Mouse (Mus musculus) lung, embryonic 16.5 days (tissue): ENCODE data around the gene Spsb3. TPM values are rescaled to one million over a fixed set of nuclear protein-coding genes. Genes with fewer than 3 reads are reported as not detected.

Experiments used
- ATAC-seq: fragments of 200-750 bp; cut with Nextera tagmentation; 2 replicates; pipeline ENCODE4 v1.8.0; 2017; ENCODE audit warnings: low read depth, mild to moderate bottlenecking, moderate library complexity
- H3K27ac ChIP-seq: fragments of 300-500 bp; sonication (generic); 2 replicates; pipeline ENCODE4 v1.5.1; 2014; ENCODE audit warnings: mild to moderate bottlenecking, control low read depth, low read length
- H3K27me3 ChIP-seq: fragments of 300-500 bp; sonication (generic); 2 replicates; pipeline ENCODE4 v1.6.1; 2014; ENCODE audit warnings: low read depth, low read length, mixed read lengths; ENCODE audit not compliant: control insufficient read depth, insufficient read depth
- H3K36me3 ChIP-seq: fragments of 300-500 bp; sonication (generic); 2 replicates; pipeline ENCODE4 v1.6.1; 2014; ENCODE audit warnings: low read length; ENCODE audit not compliant: control insufficient read depth, insufficient read depth
- H3K4me1 ChIP-seq: fragments of 300-500 bp; sonication (generic); replicated peaks from 2 replicates; pipeline ENCODE4 v1.6.1; 2014; ENCODE audit warnings: low read length, mixed read lengths; ENCODE audit not compliant: control insufficient read depth, insufficient read depth
- H3K4me2 ChIP-seq: fragments of 300-500 bp; sonication (generic); 2 replicates; pipeline ENCODE4 v1.6.1; 2014; ENCODE audit warnings: low read depth, low read length, control low read depth
- H3K4me3 ChIP-seq: fragments of 300-500 bp; sonication (generic); 2 replicates; pipeline ENCODE4 v1.5.1; 2014; ENCODE audit warnings: mild to moderate bottlenecking, low read length, control low read depth
- H3K9ac ChIP-seq: fragments of 300-500 bp; sonication (generic); 2 replicates; pipeline ENCODE4 v1.6.1; 2014; ENCODE audit warnings: low read length, control low read depth
- H3K9me3 ChIP-seq: fragments of 300-500 bp; sonication (generic); 2 replicates; pipeline ENCODE4 v1.6.1; 2016; ENCODE audit warnings: low read length; ENCODE audit not compliant: control insufficient read depth
- WGBS: fragments of 180-500 bp; shearing (Covaris S2); extraction: QIAGEN DNeasy Blood & Tissue Kit; methylation state at CpG from one replicate; pipeline ENCODE4 v1.1.7; 2014; 5-methylcytosine and 5-hydroxymethylcytosine counted together
- polyA plus RNA-seq: library from polyadenylated mRNA; unstranded; fragments of >200 nt; fragmentation: Nextera tagmentation; extraction: Ambion mirVana; gene quantifications from 2 replicates; pipeline ENCODE4 v1.2.1, GENCODE M21; 2015

Gene Spsb3
- polyA plus RNA-seq, 1 experiment from 2014 or later, result 41.1 TPM

DNA sequence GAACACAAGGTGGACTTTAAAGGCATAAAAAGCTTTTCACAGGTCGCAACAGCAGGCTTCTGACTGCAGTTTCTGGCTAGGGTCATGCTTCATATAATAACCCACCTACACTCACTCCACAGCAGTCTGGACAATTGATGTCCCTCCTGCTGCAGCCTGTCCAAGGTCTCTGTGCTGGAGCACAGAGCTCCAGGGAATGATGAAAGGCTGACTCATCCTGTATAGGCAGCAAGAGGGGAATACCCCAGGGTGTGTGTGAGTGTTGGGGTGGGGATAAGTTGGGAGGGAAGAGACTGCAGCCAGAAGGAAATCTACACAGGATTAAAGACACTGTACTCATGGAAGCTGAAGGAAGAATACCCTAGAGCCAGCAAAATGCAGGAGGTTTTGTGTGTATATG, 43.1 kb downstream of the Spsb3 start:
- peaks cover 9% of the 10 kb centered on the region for H3K36me3 ChIP-seq
- no peak for ATAC-seq
- no peak overlapping the region for H3K9ac ChIP-seq
- H3K4me2 ChIP-seq, result no peak overlapping the region
- no peaks in the 10 kb centered on the region for H3K9me3 ChIP-seq
- H3K27ac ChIP-seq, result no peak overlapping the region
- H3K27me3 ChIP-seq, result no peaks in the 10 kb centered on the region
- H3K4me1 ChIP-seq, result peaks cover 2% of the 10 kb centered on the region
- WGBS, result 80% methylated on average over 1 of the region's 1 CpGs
- no peak overlapping the region for H3K4me3 ChIP-seq

DNA sequence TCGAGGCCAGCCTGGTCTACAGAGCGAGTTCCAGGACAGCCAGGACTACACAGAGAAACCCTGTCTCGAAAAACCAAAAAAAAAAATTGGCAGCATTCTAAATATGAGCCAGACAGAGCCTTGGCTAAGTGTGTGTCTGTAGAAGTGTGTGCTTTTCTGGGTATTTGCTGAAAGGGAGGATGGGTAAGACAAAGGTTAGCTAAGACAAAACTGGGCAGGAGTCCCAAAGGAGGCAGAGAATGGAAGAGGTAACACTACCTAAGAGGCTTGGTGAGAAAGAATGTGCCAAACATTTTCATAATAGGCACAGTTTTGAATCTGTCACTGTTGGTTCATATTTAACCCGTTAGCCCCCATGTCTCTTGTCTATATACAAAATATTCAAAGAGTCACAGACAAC, 46.0 kb downstream of the Spsb3 start:
- Histone ChIP-seq H3K4me2 (no peak overlapping the region), H3K9me3 (no peaks in the 10 kb centered on the region), H3K27ac (no peak overlapping the region), H3K27me3 (no peaks in the 10 kb centered on the region), H3K4me3 (no peak overlapping the region), H3K4me1 (peaks cover 16% of the 10 kb centered on the region), H3K9ac (no peak overlapping the region), H3K36me3 (peaks cover 3% of the 10 kb centered on the region)
- WGBS, result 85% methylated on average over 4 of the region's 4 CpGs
- no peak for ATAC-seq

DNA sequence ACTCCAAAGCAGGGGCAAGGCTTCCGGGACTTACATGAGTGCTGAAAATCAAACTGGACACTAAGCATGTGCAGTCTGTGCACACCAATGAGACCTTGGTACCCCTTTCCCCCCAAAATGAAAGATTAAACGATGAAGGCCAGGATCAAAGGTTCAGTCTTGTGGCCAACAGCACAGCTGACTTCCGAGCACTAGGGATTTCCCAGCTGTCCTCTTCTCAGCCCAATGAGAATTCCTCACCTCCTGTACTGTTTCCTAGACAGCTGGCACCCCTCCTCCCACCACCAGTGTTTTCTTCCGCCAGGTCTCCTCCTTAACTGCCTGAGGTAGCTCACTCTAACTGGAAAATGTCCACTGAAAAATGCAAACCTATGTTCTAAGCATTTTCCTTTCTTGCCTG, 46.7 kb downstream of the Spsb3 start:
- Histone ChIP-seq H3K27ac (no peak overlapping the region), H3K9me3 (no peaks in the 10 kb centered on the region), H3K4me3 (no peak overlapping the region), H3K9ac (no peak overlapping the region), H3K36me3 (peaks cover 2% of the 10 kb centered on the region; the same call in 1 of the 2 replicates), H3K27me3 (no peaks in the 10 kb centered on the region), H3K4me2 (no peak overlapping the region), H3K4me1 (peaks cover 16% of the 10 kb centered on the region)
- no peak for ATAC-seq
- WGBS, result 69% methylated on average over 4 of the region's 4 CpGs

DNA sequence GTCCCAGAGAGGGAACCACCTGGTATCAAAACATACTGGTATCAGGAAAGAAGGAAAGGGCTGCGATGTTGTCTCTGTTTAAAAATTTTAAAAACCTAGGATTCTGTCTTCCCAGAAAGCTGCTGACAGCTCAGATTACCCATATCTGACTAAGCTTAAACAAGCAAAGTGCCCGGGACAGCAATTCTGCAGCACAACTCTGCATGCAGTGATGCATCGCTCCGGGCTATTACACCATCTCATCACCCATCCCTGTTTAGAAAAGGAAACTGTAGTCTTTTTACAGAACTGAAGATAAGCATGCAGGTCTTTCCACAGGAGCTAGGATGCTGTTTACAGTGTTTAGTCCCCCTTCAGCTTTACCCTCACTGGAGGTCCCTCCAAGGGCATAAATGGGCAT, 48.5 kb downstream of the Spsb3 start:
- Histone ChIP-seq H3K27ac (no peak overlapping the region), H3K4me3 (peak overlapping the region; percentile 99), H3K27me3 (no peaks in the 10 kb centered on the region), H3K4me1 (peaks cover 16% of the 10 kb centered on the region), H3K4me2 (peak overlapping the region; percentile 86), H3K9me3 (no peaks in the 10 kb centered on the region), H3K36me3 (peaks cover 2% of the 10 kb centered on the region; the same call in 1 of the 2 replicates), H3K9ac (peak overlapping the region; percentile 93)
- no peak for ATAC-seq
- 57% methylated on average over 4 of the region's 4 CpGs for WGBS

DNA sequence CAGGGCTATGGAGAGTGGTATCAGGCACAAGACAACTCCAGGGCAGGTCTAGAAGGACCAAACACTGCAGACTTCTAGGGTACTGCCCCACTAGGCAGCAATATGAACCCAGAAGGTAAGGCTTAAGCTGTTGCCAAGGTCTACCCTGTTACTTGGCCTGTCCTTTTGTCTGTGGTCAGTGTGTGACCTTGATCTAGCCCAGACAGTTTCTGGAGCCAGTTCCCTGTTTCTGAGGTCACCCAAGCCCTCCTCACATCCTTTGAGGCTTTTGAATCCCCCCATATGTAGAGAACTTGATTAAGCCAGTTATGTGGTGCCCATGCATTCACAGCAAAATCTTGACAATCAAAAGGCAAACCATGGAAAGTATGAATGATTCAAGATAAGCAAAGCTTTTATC, 49.2 kb downstream of the Spsb3 start:
- Histone ChIP-seq H3K27me3 (no peaks in the 10 kb centered on the region), H3K4me3 (peak overlapping the region; percentile 99), H3K36me3 (peaks cover 2% of the 10 kb centered on the region; the same call in 1 of the 2 replicates), H3K9me3 (no peaks in the 10 kb centered on the region), H3K4me2 (peak overlapping the region; percentile 86), H3K4me1 (peaks cover 16% of the 10 kb centered on the region), H3K9ac (peak overlapping the region; percentile 93), H3K27ac (no peak overlapping the region)
- no peak for ATAC-seq

DNA sequence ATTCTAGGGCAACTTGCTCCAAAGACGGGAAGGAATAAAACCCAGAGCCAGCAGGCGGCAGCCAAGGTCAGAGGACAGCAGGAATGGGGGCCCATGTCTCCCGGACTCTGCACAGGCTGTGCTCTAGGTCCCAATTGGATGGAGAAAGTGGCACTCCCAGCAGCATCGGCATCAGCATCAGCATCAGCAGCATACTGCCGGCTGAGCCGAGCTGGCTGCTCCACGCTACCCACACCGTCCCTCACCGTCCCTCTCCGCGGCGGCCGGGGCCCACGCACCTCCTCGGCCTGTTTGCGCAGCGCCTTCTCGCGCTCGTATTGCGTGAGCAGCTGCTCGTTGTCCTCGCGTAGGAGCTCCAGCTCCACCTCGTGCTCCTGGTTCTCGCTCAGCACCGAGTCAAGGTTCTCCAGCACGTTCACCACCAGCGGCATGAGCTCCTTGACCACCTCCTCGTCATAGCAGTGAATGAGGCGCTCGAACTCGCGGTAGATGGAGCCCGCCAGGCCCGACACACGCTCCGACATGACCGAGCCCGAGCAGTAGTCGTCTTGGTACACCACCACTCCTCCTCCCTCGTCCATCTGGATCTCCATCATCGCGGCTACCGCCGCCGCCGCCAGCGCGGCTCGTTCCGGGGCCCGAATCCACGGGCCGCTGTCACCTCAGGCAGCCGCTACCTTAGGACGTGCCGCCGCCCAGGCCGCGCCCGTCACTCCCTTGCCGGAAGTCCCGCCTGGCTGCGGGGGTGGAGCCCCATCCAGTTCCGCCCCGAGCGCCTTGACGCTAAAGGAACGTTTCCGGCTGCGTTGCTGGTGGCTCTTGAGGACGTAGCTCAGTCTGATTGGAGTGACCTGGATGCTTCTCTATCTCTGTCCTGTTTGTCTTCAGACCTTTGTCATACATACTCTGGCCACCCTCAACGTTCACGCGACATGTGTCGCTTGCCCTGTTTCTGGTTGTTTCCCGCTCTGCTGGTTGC, 50.1 kb downstream of the Spsb3 start, which contains the start of gene Mapk8ip3:
Gene Mapk8ip3 (minus strand): TSS at position 719 of the 979 bp plus-strand sequence.
- H3K4me2 ChIP-seq, result peak within 1 kb of the TSS; percentile 86
- H3K27ac ChIP-seq, result peak within 1 kb of the TSS; percentile 85
- H3K27me3 ChIP-seq, result no peaks in the 10 kb centered on the region
- H3K4me1 ChIP-seq, result peaks cover 16% of the 10 kb centered on the region
- ATAC-seq, result peak; percentile 99
- H3K4me3 ChIP-seq, result peak within 1 kb of the TSS; percentile 99
- no peaks in the 10 kb centered on the region for H3K9me3 ChIP-seq
- peak within 1 kb of the TSS; percentile 93 for H3K9ac ChIP-seq
- H3K36me3 ChIP-seq, result no peaks in the 10 kb centered on the region
- WGBS, result under 1% methylated on average over 76 of the region's 78 CpGs

DNA sequence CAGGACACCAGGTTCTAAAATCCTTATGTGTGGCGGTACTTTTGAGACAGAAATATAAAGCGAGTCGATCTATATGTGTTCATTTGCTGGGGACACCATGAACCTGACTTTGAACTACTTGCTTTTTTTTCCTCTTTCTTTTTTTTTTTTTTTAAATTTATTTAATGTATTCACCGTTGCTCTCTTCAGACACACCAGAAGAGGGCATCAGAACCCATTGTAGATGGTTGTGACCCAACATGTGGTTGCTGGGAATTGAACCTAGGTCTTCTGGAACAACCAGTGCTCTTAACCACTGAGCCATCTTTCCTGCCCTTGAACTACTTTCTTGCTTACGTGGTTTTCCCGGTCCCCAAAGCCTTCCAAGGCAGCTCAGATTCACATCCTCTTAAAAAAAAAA, 50.8 kb downstream of the Spsb3 start:
- H3K9ac ChIP-seq, result peak overlapping the region; percentile 93
- peak overlapping the region; percentile 86 for H3K4me2 ChIP-seq
- H3K36me3 ChIP-seq, result no peaks in the 10 kb centered on the region
- peak overlapping the region; percentile 99 for H3K4me3 ChIP-seq
- no peak for ATAC-seq
- WGBS, result 40% methylated on average over 6 of the region's 6 CpGs
- no peaks in the 10 kb centered on the region for H3K27me3 ChIP-seq
- H3K4me1 ChIP-seq, result peaks cover 16% of the 10 kb centered on the region
- no peaks in the 10 kb centered on the region for H3K9me3 ChIP-seq
- peak overlapping the region; percentile 85 for H3K27ac ChIP-seq

Other genes with a start within 250 kb of the Spsb3 start
- gene Slc9a3r2, start 236.3 kb upstream of the Spsb3 start, polyA plus RNA-seq, result 95.5 and 98.1 TPM in 2 replicates
- 1.1 and 2.3 TPM in 2 replicates for gene Npw, start 228.2 kb upstream of the Spsb3 start, polyA plus RNA-seq
- gene Zfp598, start 217.0 kb upstream of the Spsb3 start, polyA plus RNA-seq, result 15.0 and 18.1 TPM in 2 replicates
- gene Syngr3, start 196.7 kb upstream of the Spsb3 start, polyA plus RNA-seq, result 1.5 and 1.9 TPM in 2 replicates
- 37.2 and 41.9 TPM in 2 replicates for gene Gfer, start 190.5 kb upstream of the Spsb3 start, polyA plus RNA-seq
- 4.2 and 4.8 TPM in 2 replicates for gene Noxo1, start 190.4 kb upstream of the Spsb3 start, polyA plus RNA-seq
- 66.9 and 67.9 TPM in 2 replicates for gene Tbl3, start 179.0 kb upstream of the Spsb3 start, polyA plus RNA-seq
- gene Rnf151, start 168.6 kb upstream of the Spsb3 start, polyA plus RNA-seq, result 0.35 TPM in 1 of 2 replicates, not detected in the other
- 1,342 and 1,356 TPM in 2 replicates for gene Rps2, start 168.5 kb upstream of the Spsb3 start, polyA plus RNA-seq
- gene Ndufb10, start 162.2 kb upstream of the Spsb3 start, polyA plus RNA-seq, result 204 and 217 TPM in 2 replicates
- gene Rpl3l, start 158.8 kb upstream of the Spsb3 start, polyA plus RNA-seq, result not detected in 2 replicates
- 36.1 and 39.4 TPM in 2 replicates for gene Msrb1, start 150.0 kb upstream of the Spsb3 start, polyA plus RNA-seq
- 0.87 and 1.2 TPM in 2 replicates for gene Hs3st6, start 133.7 kb upstream of the Spsb3 start, polyA plus RNA-seq
- gene Meiob, start 82.4 kb upstream of the Spsb3 start, polyA plus RNA-seq, result not detected in 2 replicates
- 32.6 and 39.1 TPM in 2 replicates for gene Hagh, start 46.5 kb upstream of the Spsb3 start, polyA plus RNA-seq
- gene Fahd1, start 36.3 kb upstream of the Spsb3 start, polyA plus RNA-seq, result 16.7 and 17.6 TPM in 2 replicates
- gene Igfals, start 20.6 kb upstream of the Spsb3 start, polyA plus RNA-seq, result 1.2 and 1.9 TPM in 2 replicates
- 48.5 and 55.0 TPM in 2 replicates for gene Nubp2, start 294 bp upstream of the Spsb3 start, polyA plus RNA-seq
- 28.4 and 29.1 TPM in 2 replicates for gene Eme2, start 8.4 kb downstream of the Spsb3 start, polyA plus RNA-seq
- gene Mrps34, start 8.5 kb downstream of the Spsb3 start, polyA plus RNA-seq, result 82.8 and 89.0 TPM in 2 replicates
- 74.7 and 74.9 TPM in 2 replicates for gene Nme3, start 9.9 kb downstream of the Spsb3 start, polyA plus RNA-seq
- 25.6 and 28.9 TPM in 2 replicates for gene Mapk8ip3, start 50.3 kb downstream of the Spsb3 start, polyA plus RNA-seq
- gene Jpt2, start 74.0 kb downstream of the Spsb3 start, polyA plus RNA-seq, result 141 and 148 TPM in 2 replicates
- 5.0 and 5.7 TPM in 2 replicates for gene Cramp1l, start 129.1 kb downstream of the Spsb3 start, polyA plus RNA-seq
- 16.8 and 17.1 TPM in 2 replicates for gene Ift140, start 129.4 kb downstream of the Spsb3 start, polyA plus RNA-seq
- 108 and 122 TPM in 2 replicates for gene Tmem204, start 196.9 kb downstream of the Spsb3 start, polyA plus RNA-seq
- gene Telo2, start 229.3 kb downstream of the Spsb3 start, polyA plus RNA-seq, result 42.4 and 49.6 TPM in 2 replicates
- gene Ptx4, start 234.1 kb downstream of the Spsb3 start, polyA plus RNA-seq, result 0.19 TPM in 1 of 2 replicates, not detected in the other
- 22.1 and 22.5 TPM in 2 replicates for gene Clcn7, start 246.7 kb downstream of the Spsb3 start, polyA plus RNA-seq